Mouse (Mus musculus) myocyte (in vitro differentiated cells): ENCODE results near the gene Ly75. TPM values are rescaled to one million over a fixed set of nuclear protein-coding genes. Genes with fewer than 3 reads are reported as not detected.

Experiments used
- H3K27me3 ChIP-seq: one replicate; pipeline ENCODE4 v1.6.1; 2011; ENCODE audit not compliant: control insufficient read depth, insufficient read depth, insufficient read length
- H3K36me3 ChIP-seq: one replicate; pipeline ENCODE4 v1.6.1; 2011; ENCODE audit not compliant: control insufficient read depth, insufficient read depth
- H3K4me2 ChIP-seq: one replicate; pipeline ENCODE4 v1.6.1; 2011; ENCODE audit warnings: low read depth, control low read depth
- H3K4me3 ChIP-seq: one replicate; pipeline ENCODE4 v1.5.1; 2011; ENCODE audit warnings: mild to moderate bottlenecking, control low read depth, moderate library complexity
- H3K79me2 ChIP-seq: one replicate; pipeline ENCODE4 v1.6.1; 2011; ENCODE audit not compliant: control insufficient read depth, insufficient read depth
- H3ac ChIP-seq: one replicate; pipeline ENCODE4 v1.6.1; 2011; ENCODE audit not compliant: control insufficient read depth, insufficient read length
- CEBPB ChIP-seq: IDR thresholded peaks from 2 replicates; pipeline ENCODE4 v1.6.1; 2011; ENCODE audit warnings: mild to moderate bottlenecking, moderate library complexity; ENCODE audit not compliant: poor library complexity, insufficient read depth, severe bottlenecking
- E2F4 ChIP-seq: IDR thresholded peaks from one replicate; pipeline ENCODE4 v1.6.1; 2011; ENCODE audit warnings: mild to moderate bottlenecking, control low read depth, moderate library complexity; ENCODE audit not compliant: insufficient read depth
- MAX ChIP-seq: IDR thresholded peaks from one replicate; pipeline ENCODE4 v1.6.1; 2011; ENCODE audit warnings: low read depth, mild to moderate bottlenecking, control low read depth
- MYOD1 ChIP-seq, 3 experiments: IDR thresholded peaks; one replicate each; pipeline ENCODE4 v1.6.1; 2011; ENCODE audit warnings: control low read depth in 2 of 3, low read depth in 2 of 3, mild to moderate bottlenecking in 2 of 3, moderate library complexity in 1 of 3; ENCODE audit not compliant: insufficient read length in 2 of 3, control insufficient read depth in 1 of 3
- MYOG ChIP-seq, 3 experiments: IDR thresholded peaks; one replicate each; pipeline ENCODE4 v1.6.1; 2011; ENCODE audit warnings: control low read depth in 2 of 3, low read depth in 2 of 3, mild to moderate bottlenecking in 2 of 3; ENCODE audit not compliant: insufficient read length in 2 of 3, control insufficient read depth in 1 of 3, insufficient read depth in 1 of 3
- POLR2A ChIP-seq: IDR thresholded peaks from one replicate; pipeline ENCODE4 v1.6.1; 2011; ENCODE audit warnings: low read depth, mild to moderate bottlenecking, control low read depth, moderate library complexity; ENCODE audit not compliant: insufficient read length
- POLR2AphosphoS2 ChIP-seq: IDR thresholded peaks from one replicate; pipeline ENCODE4 v1.6.1; 2011; ENCODE audit warnings: low read depth, control low read depth; ENCODE audit not compliant: insufficient read length
- REST ChIP-seq: IDR thresholded peaks from one replicate; pipeline ENCODE4 v1.6.1; 2011; ENCODE audit warnings: mild to moderate bottlenecking, control low read depth, moderate library complexity; ENCODE audit not compliant: insufficient read depth, insufficient read length
- SRF ChIP-seq: IDR thresholded peaks from one replicate; pipeline ENCODE4 v1.6.1; 2011; ENCODE audit warnings: low read depth; ENCODE audit not compliant: control insufficient read depth, insufficient read length
- TCF12 ChIP-seq: IDR thresholded peaks from one replicate; pipeline ENCODE4 v1.6.1; 2011; ENCODE audit warnings: mild to moderate bottlenecking, control low read depth; ENCODE audit not compliant: poor library complexity, insufficient read depth, severe bottlenecking
- TCF3 ChIP-seq: IDR thresholded peaks from one replicate; pipeline ENCODE4 v1.6.1; 2011; ENCODE audit warnings: low read depth, control low read depth; ENCODE audit not compliant: insufficient read length
- USF1 ChIP-seq: IDR thresholded peaks from one replicate; pipeline ENCODE4 v1.6.1; 2011; ENCODE audit warnings: low read depth, mild to moderate bottlenecking, control low read depth, moderate library complexity
- polyA plus RNA-seq: library from polyadenylated mRNA; unstranded; fragments of >200 nt; fragmentation: generic; extraction: Trizol; gene quantifications from one replicate; pipeline ENCODE4 v1.2.1, GENCODE M21; 2012; ENCODE audit warnings: missing spikeins

Ly75 gene
- polyA plus RNA-seq, 1 experiment: 2.3 TPM

DNA sequence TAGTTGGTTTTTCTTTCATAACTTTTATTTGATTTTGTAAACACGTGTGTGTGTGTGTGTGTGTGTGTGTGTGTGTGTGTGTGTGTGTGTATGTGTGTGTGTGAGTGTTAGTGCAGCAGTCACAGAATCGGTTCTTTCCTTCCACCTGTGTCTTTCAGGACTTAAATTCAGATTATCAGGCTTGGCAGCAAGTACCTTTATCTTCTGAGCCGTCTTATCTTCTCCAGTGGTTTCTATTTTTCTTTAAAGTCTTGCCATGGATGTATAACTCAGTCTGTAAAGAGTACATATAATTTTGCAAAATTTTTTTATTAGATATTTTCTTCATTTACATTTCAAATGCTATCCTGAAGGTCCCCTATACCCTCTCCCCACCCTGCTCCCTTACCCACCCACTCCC, 4.3 kb upstream of the Ly75 start:
- no peaks in the 10 kb centered on the region for H3K36me3 ChIP-seq
- H3K79me2 ChIP-seq: no peaks in the 10 kb centered on the region
- no peak overlapping the region for H3K4me2 ChIP-seq
- no peak overlapping the region for H3K4me3 ChIP-seq
- TF ChIP-seq MYOG (IDR thresholded peaks at IDR 0.05; ENCODE audit: control insufficient read depth in 1 of 3, insufficient read depth in 1 of 3, insufficient read length in 2 of 3, low read depth in 2 of 3) (no peak), POLR2A (no peak), POLR2AphosphoS2 (no peak), TCF3 (no peak), REST (no peak)
- no peak overlapping the region for H3ac ChIP-seq
- no peaks in the 10 kb centered on the region for H3K27me3 ChIP-seq

DNA sequence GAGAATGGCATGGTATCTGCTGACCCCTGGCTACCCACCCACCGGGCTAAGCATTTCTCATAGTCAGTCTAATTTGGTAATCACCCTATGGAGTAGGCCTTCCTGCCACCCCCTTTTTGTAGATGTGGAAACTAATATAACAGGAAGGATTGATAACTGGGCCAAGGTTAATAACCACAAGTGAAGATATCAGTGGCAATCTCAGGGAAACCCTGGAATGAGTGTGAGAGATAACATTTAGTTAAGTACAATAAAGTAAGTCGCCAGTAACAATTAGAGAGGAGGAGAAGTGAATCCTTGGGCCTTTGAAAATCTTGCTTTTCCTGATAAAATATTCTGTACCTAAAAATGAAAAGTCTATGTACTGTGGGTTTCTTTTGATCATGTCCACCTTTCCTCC, 3.7 kb upstream of the Ly75 start:
- Histone ChIP-seq H3K4me2 (no peak overlapping the region), H3K79me2 (no peaks in the 10 kb centered on the region), H3K36me3 (no peaks in the 10 kb centered on the region), H3K4me3 (no peak overlapping the region), H3ac (no peak overlapping the region), H3K27me3 (no peaks in the 10 kb centered on the region)
- TF ChIP-seq REST (no peak), MAX (no peak), POLR2A (no peak), POLR2AphosphoS2 (no peak), MYOG (IDR thresholded peaks at IDR 0.05; ENCODE audit: control insufficient read depth in 1 of 3, insufficient read depth in 1 of 3, insufficient read length in 2 of 3, low read depth in 2 of 3) (no peak), SRF (no peak), CEBPB (no peak), USF1 (no peak), E2F4 (no peak), MYOD1 (IDR thresholded peaks at IDR 0.05; ENCODE audit: control insufficient read depth in 1 of 3, insufficient read length in 2 of 3, low read depth in 2 of 3) (no peak), TCF3 (no peak), TCF12 (no peak)

DNA sequence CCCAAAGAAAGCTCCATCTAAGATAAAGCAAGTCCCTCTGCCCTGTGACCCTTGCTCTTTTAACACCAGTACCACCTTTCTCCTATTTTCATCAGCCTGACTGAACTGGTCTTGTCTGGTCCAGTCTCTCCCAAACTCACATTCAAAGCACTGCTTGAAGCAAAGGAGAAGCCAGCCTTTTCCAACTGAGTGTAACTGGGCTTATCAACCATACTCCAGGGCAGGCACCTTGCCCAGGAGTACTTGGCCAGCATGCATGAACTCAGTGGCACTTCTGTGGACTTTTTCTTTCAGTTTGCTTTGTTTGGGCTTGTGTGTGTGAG, 1.6 kb upstream of the Ly75 start:
- no peaks in the 10 kb centered on the region for H3K27me3 ChIP-seq
- TF ChIP-seq SRF (no peak), TCF3 (no peak), CEBPB (no peak), REST (no peak), USF1 (no peak), POLR2AphosphoS2 (no peak), MYOG (IDR thresholded peaks at IDR 0.05; ENCODE audit: control insufficient read depth in 1 of 3, insufficient read depth in 1 of 3, insufficient read length in 2 of 3, low read depth in 2 of 3) (no peak), MYOD1 (IDR thresholded peaks at IDR 0.05; ENCODE audit: control insufficient read depth in 1 of 3, insufficient read length in 2 of 3, low read depth in 2 of 3) (no peak), MAX (no peak), TCF12 (no peak), POLR2A (no peak)
- H3K79me2 ChIP-seq: no peaks in the 10 kb centered on the region
- no peak overlapping the region for H3ac ChIP-seq
- no peaks in the 10 kb centered on the region for H3K36me3 ChIP-seq
- H3K4me3 ChIP-seq: no peak overlapping the region
- H3K4me2 ChIP-seq: no peak overlapping the region

DNA sequence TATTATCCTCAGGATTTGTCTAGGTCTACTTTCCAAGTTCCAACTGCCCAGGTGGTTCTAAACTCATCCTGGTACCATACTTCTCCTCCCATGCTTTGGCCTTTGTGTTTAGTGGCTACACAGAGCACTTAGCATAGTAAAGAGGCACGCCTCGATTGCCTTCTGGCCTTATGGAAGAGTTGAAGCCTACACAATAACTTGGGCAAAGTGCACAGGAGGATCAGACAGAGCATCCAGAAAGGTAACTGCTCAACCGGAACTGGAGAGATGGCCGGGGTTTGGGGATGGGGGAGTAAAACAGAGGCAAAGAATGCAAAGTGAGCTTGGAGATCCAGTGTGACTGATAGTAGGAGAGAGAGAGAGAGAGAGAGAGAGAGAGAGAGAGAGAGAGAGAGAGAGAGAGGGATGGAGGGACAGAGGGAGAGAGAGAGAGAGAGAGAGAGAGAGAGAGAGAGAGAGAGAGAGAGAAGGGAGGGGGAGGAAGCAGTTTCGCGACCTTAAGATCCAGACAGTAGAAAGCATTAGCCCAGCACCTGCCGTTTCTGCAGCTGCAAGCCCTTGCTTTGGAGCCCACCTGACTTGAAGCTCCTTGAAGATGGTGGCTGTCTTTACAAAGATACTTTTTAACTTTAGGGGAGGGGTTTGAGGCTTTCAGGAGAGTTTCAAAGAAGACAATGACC, 1.1 kb upstream of the Ly75 start:
- H3K36me3 ChIP-seq: no peaks in the 10 kb centered on the region
- no peak overlapping the region for H3K4me2 ChIP-seq
- H3K4me3 ChIP-seq: no peak overlapping the region
- H3K27me3 ChIP-seq: no peaks in the 10 kb centered on the region
- H3ac ChIP-seq: no peak overlapping the region
- no peak for TF ChIP-seq MAX
- no peak for TF ChIP-seq POLR2AphosphoS2
- no peak for TF ChIP-seq REST
- no peak for TF ChIP-seq E2F4
- no peak for TF ChIP-seq SRF
- TF ChIP-seq POLR2A: no peak
- no peak for TF ChIP-seq TCF12
- TF ChIP-seq TCF3: no peak
- no peak for TF ChIP-seq USF1
- TF ChIP-seq MYOD1 (IDR thresholded peaks at IDR 0.05; ENCODE audit: control insufficient read depth in 1 of 3, insufficient read length in 2 of 3, low read depth in 2 of 3): no peak
- TF ChIP-seq MYOG (IDR thresholded peaks at IDR 0.05; ENCODE audit: control insufficient read depth in 1 of 3, insufficient read depth in 1 of 3, insufficient read length in 2 of 3, low read depth in 2 of 3): no peak
- TF ChIP-seq CEBPB: no peak
- H3K79me2 ChIP-seq: no peaks in the 10 kb centered on the region
